29 mouse cellular contexts compared by ENCODE assay signal in genomic region chr15:101737786-101738185, GRCm38 (mm10). TPM values are rescaled to one million over a fixed set of nuclear protein-coding genes. Genes with fewer than 3 reads are reported as not detected.
DNase-seq lines count a peak whose midpoint lies in the region; ATAC-seq and TF ChIP-seq lines count a peak whose summit lies in the region.
"Had no signal": no experiment of that assay in that cellular context is flagged by ENCODE, and none has a peak within 500 bp of the region (broad histone marks: within the 10 kb centered on the region; RNA-seq: fewer than 3 reads in every experiment).

No protein-coding gene starts in this region.

- no peaks in the 10 kb centered on the region for H3K36me3 ChIP-seq in midbrain, postnatal 0 days (ENCODE audit: insufficient read depth, low read length)
- no peaks in the 10 kb centered on the region for H3K36me3 ChIP-seq in midbrain, embryonic 11.5 days (ENCODE audit: control insufficient read depth, insufficient read depth, low read length)
- H3K36me3 ChIP-seq: embryonic facial prominence, embryonic 15.5 days; forebrain, embryonic 10.5 days; forebrain, embryonic 15.5 days; heart, embryonic 13.5 days; hindbrain, embryonic 12.5 days had no signal

- no peak overlapping the region for H3K9ac ChIP-seq in midbrain, postnatal 0 days (replicated peaks; ENCODE audit: low read length, poor library complexity, severe bottlenecking)
- no peak overlapping the region for H3K9ac ChIP-seq in midbrain, embryonic 11.5 days (ENCODE audit: low read length)
- H3K9ac ChIP-seq: embryonic facial prominence, embryonic 15.5 days; forebrain, embryonic 15.5 days; heart, embryonic 13.5 days; hindbrain, embryonic 12.5 days had no signal

- H3K4me3 ChIP-seq in midbrain, postnatal 0 days (ENCODE audit: low read depth, low read length), result no peak overlapping the region
- no peak overlapping the region for H3K4me3 ChIP-seq in midbrain, embryonic 11.5 days (ENCODE audit: low read depth, low read length)
- H3K4me3 ChIP-seq: embryonic facial prominence, embryonic 15.5 days; erythroblast, embryonic 14.5 days; forebrain, embryonic 10.5 days; forebrain, embryonic 15.5 days; heart, embryonic 13.5 days; hindbrain, embryonic 12.5 days had no signal

- WGBS in midbrain, postnatal 0 days, result 59% methylated on average over 7 of the region's 7 CpGs
- WGBS in midbrain, embryonic 11.5 days, result 72% methylated on average over 7 of the region's 7 CpGs

- H3K27ac ChIP-seq in midbrain, postnatal 0 days (ENCODE audit: low read depth, low read length), result no peak overlapping the region
- no peak overlapping the region for H3K27ac ChIP-seq in midbrain, embryonic 11.5 days (ENCODE audit: low read depth, low read length)
- H3K27ac ChIP-seq: embryonic facial prominence, embryonic 15.5 days; forebrain, embryonic 10.5 days; forebrain, embryonic 15.5 days; heart, embryonic 13.5 days; hindbrain, embryonic 12.5 days had no signal

- no peaks in the 10 kb centered on the region; the same call in 1 of the 2 replicates for H3K4me1 ChIP-seq in midbrain, postnatal 0 days (ENCODE audit: insufficient read depth, low read length)
- H3K4me1 ChIP-seq in midbrain, embryonic 11.5 days (ENCODE audit: control insufficient read depth, insufficient read depth, low read length), result no peaks in the 10 kb centered on the region
- H3K4me1 ChIP-seq: forebrain, embryonic 10.5 days; forebrain, embryonic 15.5 days; heart, embryonic 13.5 days; hindbrain, embryonic 12.5 days had no signal

- no peak for TF ChIP-seq CTCF in midbrain, postnatal 0 days (IDR thresholded peaks at IDR 0.05)

- H3K4me2 ChIP-seq in midbrain, postnatal 0 days (ENCODE audit: low read depth, low read length, poor library complexity, severe bottlenecking), result no peak overlapping the region
- no peak overlapping the region for H3K4me2 ChIP-seq in midbrain, embryonic 11.5 days
- H3K4me2 ChIP-seq: embryonic facial prominence, embryonic 15.5 days; forebrain, embryonic 15.5 days; heart, embryonic 13.5 days; hindbrain, embryonic 12.5 days had no signal

- no peak for ATAC-seq in midbrain, postnatal 0 days (ENCODE audit: low FRiP score)
- no peak for ATAC-seq in midbrain, embryonic 11.5 days (ENCODE audit: low FRiP score)
- ATAC-seq: activated CD4-positive, CD25-positive, alpha-beta regulatory T cell, adult 4 months; forebrain, embryonic 15.5 days; hindbrain, embryonic 16.5 days; Patski had no signal

- H3K9me3 ChIP-seq in midbrain, postnatal 0 days (ENCODE audit: low read length), result no peaks in the 10 kb centered on the region
- no peaks in the 10 kb centered on the region for H3K9me3 ChIP-seq in midbrain, embryonic 11.5 days (ENCODE audit: control insufficient read depth, low read length)
- H3K9me3 ChIP-seq: embryonic facial prominence, embryonic 15.5 days; forebrain, embryonic 10.5 days; forebrain, embryonic 15.5 days; heart, embryonic 13.5 days; hindbrain, embryonic 12.5 days had no signal

- DNase-seq in adrenal gland, adult 8-10 months, result peak; percentile 23
- DNase-seq in adrenal gland, adult 18-20 months (ENCODE audit: low spot score in 2 of 2), result no peak
- peak; percentile 10 for DNase-seq in midbrain, postnatal 0 days (ENCODE audit: low spot score)
- DNase-seq in midbrain, embryonic 11.5 days (ENCODE audit: low spot score, missing footprints), result no peak
- peak; percentile 62 for DNase-seq in retina, embryonic 14.5 days (ENCODE audit: low spot score)
- no peak for DNase-seq in spleen, postnatal 36 days (ENCODE audit: low spot score in 2 of 2)
- DNase-seq: adrenal gland, postnatal 14 days; cerebellum, adult 11 months; cerebellum, adult 8-10 months; cerebellum, postnatal 14 days; embryo, embryonic 11 days; gastrocnemius, postnatal 36 days; heart, adult 11 months; heart, postnatal 36 days had no signal

- no peaks in the 10 kb centered on the region for H3K27me3 ChIP-seq in midbrain, postnatal 0 days (ENCODE audit: insufficient read depth, low read length)
- no peaks in the 10 kb centered on the region for H3K27me3 ChIP-seq in midbrain, embryonic 11.5 days (ENCODE audit: control insufficient read depth, insufficient read depth, low read length)
- H3K27me3 ChIP-seq: embryonic facial prominence, embryonic 15.5 days; forebrain, embryonic 15.5 days; hindbrain, embryonic 12.5 days had no signal

RNA-seq across cellular contexts. Expression of gene Krt71, which starts 5.1 kb away (rescaled TPM):
- not detected for total RNA-seq in adrenal gland, adult 8-10 months (2022)
- not detected for total RNA-seq in adrenal gland, adult 18-20 months (2021)
- total RNA-seq in midbrain, postnatal 0 days (2014; rRNA removed), result 2.8 TPM in 1 of 2 replicates, not detected in the other
- 0.25 and 0.27 TPM in 2 replicates for polyA plus RNA-seq in midbrain, postnatal 0 days (2015; fragmentation: Nextera tagmentation; extraction: Ambion mirVana)
- polyA plus RNA-seq in midbrain, embryonic 11.5 days (2014; fragmentation: Nextera tagmentation; extraction: Ambion mirVana), result not detected in 2 replicates
- total RNA-seq: adrenal gland, postnatal 14 days; CH12.LX; common myeloid progenitor, adult 5-6 weeks; gastrocnemius, adult 8-10 months; gastrocnemius, postnatal 36 days; heart, postnatal 36 days had no signal
- polyA plus RNA-seq: activated CD4-positive, CD25-positive, alpha-beta regulatory T cell, adult 4 months; embryonic facial prominence, embryonic 11.5 days; erythroblast, embryonic 14.5 days; forebrain, embryonic 10.5 days; forebrain, embryonic 15.5 days; heart, embryonic 13.5 days; heart, postnatal 0 days; hindbrain, embryonic 12.5 days; Patski had no signal

RNA-seq across cellular contexts. Expression of gene Krt5, which starts 25.1 kb away (rescaled TPM):
- total RNA-seq in adrenal gland, adult 8-10 months (2022), result not detected
- total RNA-seq in adrenal gland, adult 18-20 months (2021), result not detected
- total RNA-seq in midbrain, postnatal 0 days (2014; rRNA removed), result 6.4 TPM in 1 of 2 replicates, not detected in the other
- 0.14 TPM in 1 of 2 replicates, not detected in the other for polyA plus RNA-seq in midbrain, postnatal 0 days (2015; fragmentation: Nextera tagmentation; extraction: Ambion mirVana)
- 0.34 and 0.51 TPM in 2 replicates for polyA plus RNA-seq in midbrain, embryonic 11.5 days (2014; fragmentation: Nextera tagmentation; extraction: Ambion mirVana)
- total RNA-seq: adrenal gland, postnatal 14 days; CH12.LX; common myeloid progenitor, adult 5-6 weeks; gastrocnemius, adult 8-10 months; heart, postnatal 36 days had no signal
- polyA plus RNA-seq: activated CD4-positive, CD25-positive, alpha-beta regulatory T cell, adult 4 months; erythroblast, embryonic 14.5 days; heart, postnatal 0 days had no signal

RNA-seq across cellular contexts. Expression of gene Krt6a, which starts 43.7 kb away (rescaled TPM):
- total RNA-seq in adrenal gland, adult 8-10 months (2022), result not detected
- not detected for total RNA-seq in adrenal gland, adult 18-20 months (2021)
- not detected in 2 replicates for total RNA-seq in midbrain, postnatal 0 days (2014; rRNA removed)
- polyA plus RNA-seq in midbrain, postnatal 0 days (2015; fragmentation: Nextera tagmentation; extraction: Ambion mirVana), result not detected in 2 replicates
- not detected in 2 replicates for polyA plus RNA-seq in midbrain, embryonic 11.5 days (2014; fragmentation: Nextera tagmentation; extraction: Ambion mirVana)
- total RNA-seq: adrenal gland, postnatal 14 days; CH12.LX; common myeloid progenitor, adult 5-6 weeks; gastrocnemius, adult 8-10 months; gastrocnemius, postnatal 36 days; heart, postnatal 36 days had no signal
- polyA plus RNA-seq: activated CD4-positive, CD25-positive, alpha-beta regulatory T cell, adult 4 months; erythroblast, embryonic 14.5 days; forebrain, embryonic 10.5 days; forebrain, embryonic 15.5 days; heart, embryonic 13.5 days; heart, postnatal 0 days; hindbrain, embryonic 12.5 days; Patski had no signal

RNA-seq across cellular contexts. Expression of gene Krt72, which starts 48.5 kb away (rescaled TPM):
- not detected for total RNA-seq in adrenal gland, adult 8-10 months (2022)
- not detected for total RNA-seq in adrenal gland, adult 18-20 months (2021)
- total RNA-seq in midbrain, postnatal 0 days (2014; rRNA removed), result not detected in 2 replicates
- not detected in 2 replicates for polyA plus RNA-seq in midbrain, postnatal 0 days (2015; fragmentation: Nextera tagmentation; extraction: Ambion mirVana)
- polyA plus RNA-seq in midbrain, embryonic 11.5 days (2014; fragmentation: Nextera tagmentation; extraction: Ambion mirVana), result not detected in 2 replicates
- total RNA-seq: adrenal gland, postnatal 14 days; CH12.LX; common myeloid progenitor, adult 5-6 weeks; gastrocnemius, adult 8-10 months; gastrocnemius, postnatal 36 days; heart, postnatal 36 days had no signal
- polyA plus RNA-seq: activated CD4-positive, CD25-positive, alpha-beta regulatory T cell, adult 4 months; embryonic facial prominence, embryonic 11.5 days; erythroblast, embryonic 14.5 days; forebrain, embryonic 10.5 days; forebrain, embryonic 15.5 days; heart, embryonic 13.5 days; heart, postnatal 0 days; hindbrain, embryonic 12.5 days; Patski had no signal

RNA-seq across cellular contexts. Expression of gene Krt6b, which starts 57.7 kb away (rescaled TPM):
- total RNA-seq in adrenal gland, adult 8-10 months (2022), result not detected
- total RNA-seq in adrenal gland, adult 18-20 months (2021), result not detected
- not detected in 2 replicates for total RNA-seq in midbrain, postnatal 0 days (2014; rRNA removed)
- 0.07 TPM in 1 of 2 replicates, not detected in the other for polyA plus RNA-seq in midbrain, postnatal 0 days (2015; fragmentation: Nextera tagmentation; extraction: Ambion mirVana)
- polyA plus RNA-seq in midbrain, embryonic 11.5 days (2014; fragmentation: Nextera tagmentation; extraction: Ambion mirVana), result not detected in 2 replicates
- total RNA-seq: adrenal gland, postnatal 14 days; CH12.LX; common myeloid progenitor, adult 5-6 weeks; gastrocnemius, adult 8-10 months; gastrocnemius, postnatal 36 days; heart, postnatal 36 days had no signal
- polyA plus RNA-seq: brain, embryonic 14.5 days; embryonic facial prominence, embryonic 11.5 days; erythroblast, embryonic 14.5 days; forebrain, embryonic 10.5 days; forebrain, embryonic 15.5 days; heart, embryonic 13.5 days; hindbrain, embryonic 12.5 days; hindbrain, embryonic 16.5 days; Patski had no signal

Comparison
In these comparisons a context has a peak if more than half of its experiments do, and no peak if none do; other contexts are left out.
1. DNase-seq: peak in adrenal gland, adult 8-10 months (single experiment), midbrain, postnatal 0 days (single experiment) and retina, embryonic 14.5 days (single experiment); none in adrenal gland, adult 18-20 months (0 of 2), midbrain, embryonic 11.5 days (single experiment) and spleen, postnatal 36 days (0 of 2).